Mouse (Mus musculus): Measurements from ENCODE around the gene Gm38394. TPM values are rescaled to one million over a fixed set of nuclear protein-coding genes. Genes with fewer than 3 reads are reported as not detected.
"Not testable (repeated sequence)": the region's sequence is repeated elsewhere in the genome, so short reads cannot be mapped to it uniquely, and the experiment has no call there.

Gm38394 gene
- total RNA-seq, 2 experiments from 2014 or later, result 23.9 to 28.0 TPM

DNA sequence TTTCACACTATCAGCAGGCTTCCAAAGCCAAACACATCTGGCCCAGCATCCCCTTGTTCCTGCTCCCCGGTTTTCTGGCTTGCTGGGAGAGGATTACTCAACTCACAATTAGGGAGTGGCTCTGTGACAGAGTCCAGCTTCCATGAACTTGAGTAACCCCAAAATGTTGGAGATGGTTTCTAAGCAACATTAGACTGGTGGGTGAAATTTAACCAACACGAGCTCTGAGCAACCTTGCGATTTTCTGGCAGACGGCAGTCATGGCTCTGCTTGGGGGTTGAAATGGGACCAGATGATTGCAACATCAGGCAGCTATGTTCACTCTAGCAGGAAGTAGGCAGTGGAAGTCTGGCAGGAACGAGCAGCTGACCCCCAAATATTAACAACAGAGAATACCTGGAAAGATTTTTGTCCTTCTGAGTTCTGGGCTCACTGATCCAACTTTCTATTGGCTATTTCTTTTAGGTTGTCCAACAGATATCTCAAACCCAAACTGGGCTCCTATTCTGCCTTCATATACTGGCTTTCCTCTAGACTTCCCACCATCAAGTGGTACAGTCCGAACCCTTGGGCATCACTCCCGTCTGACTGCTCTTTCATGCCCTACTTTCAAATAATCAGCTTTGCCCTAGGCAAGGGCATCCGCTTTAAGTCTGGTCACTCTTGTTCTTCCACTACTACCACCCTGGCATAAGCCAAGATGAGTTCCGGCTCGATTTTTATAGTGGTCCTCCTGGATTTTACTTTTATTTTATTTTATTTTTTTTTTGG, 24.8 kb upstream of the Gm38394 start:
- no peak overlapping the region for H3K4me3 ChIP-seq
- no peak for TF ChIP-seq CTCF (conservative IDR thresholded peaks at IDR 0.05)
- H3K27ac ChIP-seq, result peak overlapping the region; percentile 5; the same call in 1 of the 2 replicates
- DNase-seq (ENCODE audit: low spot score in 2 of 2), result peak in 1 of 2 experiments; percentile 31

GRCm38 (mm10) chr1:133671801-133672200, 10.7 kb upstream of the Gm38394 start:
- no peak for TF ChIP-seq CTCF (conservative IDR thresholded peaks at IDR 0.05)
- H3K4me3 ChIP-seq, result no peak overlapping the region
- H3K27ac ChIP-seq, result no peak overlapping the region
- no peak for DNase-seq (ENCODE audit: low spot score in 2 of 2)

- no peak overlapping the region for H3K4me3 ChIP-seq
- DNase-seq (ENCODE audit: low spot score in 2 of 2), result no peak
- TF ChIP-seq CTCF (conservative IDR thresholded peaks at IDR 0.05), result no peak
- H3K27ac ChIP-seq, result no peak overlapping the region
Observed at GRCm38 (mm10) chr1:133671266-133671665, 10.1 kb upstream of the Gm38394 start.

- no peak for DNase-seq (ENCODE audit: low spot score in 2 of 2)
- no peak for TF ChIP-seq CTCF (conservative IDR thresholded peaks at IDR 0.05)
- Histone ChIP-seq H3K4me3 (no peak overlapping the region), H3K27ac (no peak overlapping the region)
Observed at GRCm38 (mm10) chr1:133670776-133671175, 9.7 kb upstream of the Gm38394 start.

GRCm38 (mm10) chr1:133670190-133670589, 9.1 kb upstream of the Gm38394 start:
- no peak for DNase-seq (ENCODE audit: low spot score in 2 of 2)
- no peak overlapping the region for H3K27ac ChIP-seq
- TF ChIP-seq CTCF (conservative IDR thresholded peaks at IDR 0.05), result no peak
- H3K4me3 ChIP-seq, result no peak overlapping the region

GRCm38 (mm10) chr1:133668618-133669017, 7.5 kb upstream of the Gm38394 start:
- Histone ChIP-seq H3K27ac (no peak overlapping the region), H3K4me3 (no peak overlapping the region)
- TF ChIP-seq CTCF (conservative IDR thresholded peaks at IDR 0.05), result no peak
- DNase-seq (ENCODE audit: low spot score in 2 of 2), result no peak

DNA sequence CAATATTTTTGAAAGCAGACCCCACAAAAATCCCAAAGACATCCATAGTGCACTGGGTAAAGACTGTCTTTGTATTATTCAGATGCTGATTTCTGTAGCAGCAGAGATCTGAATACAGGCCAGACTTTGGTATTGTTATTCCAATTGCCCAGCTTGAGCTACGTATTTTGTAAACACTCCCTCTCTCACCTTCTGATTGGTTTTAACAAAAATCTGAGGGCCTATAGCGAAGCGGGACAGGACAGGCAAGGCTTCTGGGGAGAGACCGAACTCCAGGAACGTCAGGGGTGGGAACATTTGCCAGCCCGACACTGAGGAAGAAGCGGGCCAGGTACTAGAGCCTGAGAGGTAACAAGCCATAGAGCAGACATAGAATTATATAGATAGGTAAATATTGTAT, 6.6 kb upstream of the Gm38394 start:
- no peak for TF ChIP-seq CTCF (conservative IDR thresholded peaks at IDR 0.05)
- no peak for DNase-seq (ENCODE audit: low spot score in 2 of 2)
- H3K4me3 ChIP-seq, result no peak overlapping the region
- H3K27ac ChIP-seq, result no peak overlapping the region

GRCm38 (mm10) chr1:133665713-133666112, 4.6 kb upstream of the Gm38394 start:
- H3K4me3 ChIP-seq; H3K27ac ChIP-seq; DNase-seq (ENCODE audit: low spot score in 2 of 2): not testable (repeated sequence)

GRCm38 (mm10) chr1:133664203-133664970, 3.3 kb upstream of the Gm38394 start:
- Histone ChIP-seq H3K4me3 (no peak overlapping the region), H3K27ac (no peak overlapping the region)
- no peak for TF ChIP-seq CTCF (conservative IDR thresholded peaks at IDR 0.05)
- DNase-seq (ENCODE audit: low spot score in 2 of 2), result no peak

- H3K4me3 ChIP-seq, result no peak overlapping the region
- TF ChIP-seq CTCF (conservative IDR thresholded peaks at IDR 0.05), result no peak
- no peak overlapping the region for H3K27ac ChIP-seq
- no peak for DNase-seq (ENCODE audit: low spot score in 2 of 2)
Observed at GRCm38 (mm10) chr1:133663427-133663826, 2.3 kb upstream of the Gm38394 start.

- Histone ChIP-seq H3K4me3 (no peak overlapping the region), H3K27ac (no peak overlapping the region)
- TF ChIP-seq CTCF (conservative IDR thresholded peaks at IDR 0.05), result no peak
- no peak for DNase-seq (ENCODE audit: low spot score in 2 of 2)
Observed at GRCm38 (mm10) chr1:133662941-133663340, 1.8 kb upstream of the Gm38394 start.

DNA sequence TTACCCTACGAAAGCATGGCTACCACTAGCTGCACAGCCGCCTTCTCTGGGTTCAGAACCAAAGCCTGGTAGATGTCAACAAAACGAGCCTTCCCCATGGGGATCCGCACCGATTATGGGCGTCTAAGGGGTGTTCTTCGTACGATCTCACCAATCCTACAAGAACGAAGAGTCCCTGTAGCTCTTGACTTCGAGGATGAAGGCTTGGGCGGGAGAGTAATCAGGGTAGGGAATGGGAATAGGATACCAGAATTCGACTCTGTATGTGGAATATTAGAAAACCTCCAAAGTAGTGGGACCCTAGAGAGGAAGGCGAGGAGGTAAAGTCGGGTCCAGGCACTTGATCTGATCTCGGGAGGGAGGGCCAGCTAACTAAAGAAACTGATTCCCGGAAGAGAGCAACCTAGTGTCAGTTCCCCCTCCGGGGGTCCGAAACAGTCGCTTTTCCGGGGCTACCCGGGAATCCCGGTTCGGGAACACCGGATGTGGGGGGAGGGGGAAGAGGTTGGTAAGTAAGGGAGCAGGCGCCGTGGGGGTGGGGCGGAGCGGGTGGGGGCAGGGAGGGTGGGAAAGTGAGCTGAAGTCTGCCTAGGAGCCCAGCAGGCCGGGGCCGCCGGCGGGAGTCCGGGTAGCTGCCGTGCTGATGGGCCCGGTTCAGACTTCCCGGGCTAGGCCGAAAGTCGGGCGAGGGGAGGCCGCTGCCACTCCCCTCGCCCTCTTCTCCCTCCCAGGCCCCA, 484 bp downstream of the Gm38394 start, which contains the start of gene Zbed6:
Gene Zbed6 (minus strand): TSS at position 420 of the 737 bp plus-strand sequence.
- TF ChIP-seq CTCF (conservative IDR thresholded peaks at IDR 0.05), result no peak
- H3K4me3 ChIP-seq, result peak within 1 kb of the TSS; percentile 60
- peak; percentile 62 to 66 for DNase-seq (ENCODE audit: low spot score in 2 of 2)
- H3K27ac ChIP-seq, result peak within 1 kb of the TSS; percentile 90

- DNase-seq (ENCODE audit: low spot score in 2 of 2), result no peak
- TF ChIP-seq CTCF (conservative IDR thresholded peaks at IDR 0.05), result no peak
- Histone ChIP-seq H3K4me3 (no peak overlapping the region), H3K27ac (no peak overlapping the region; the same call in 1 of the 2 replicates)
Observed at GRCm38 (mm10) chr1:133658878-133659277, 2.2 kb downstream of the Gm38394 start.

Measured in layer of hippocampus, adult 2 months (tissue).